8 mouse cellular contexts compared by ENCODE assay signal in the genomic region with DNA sequence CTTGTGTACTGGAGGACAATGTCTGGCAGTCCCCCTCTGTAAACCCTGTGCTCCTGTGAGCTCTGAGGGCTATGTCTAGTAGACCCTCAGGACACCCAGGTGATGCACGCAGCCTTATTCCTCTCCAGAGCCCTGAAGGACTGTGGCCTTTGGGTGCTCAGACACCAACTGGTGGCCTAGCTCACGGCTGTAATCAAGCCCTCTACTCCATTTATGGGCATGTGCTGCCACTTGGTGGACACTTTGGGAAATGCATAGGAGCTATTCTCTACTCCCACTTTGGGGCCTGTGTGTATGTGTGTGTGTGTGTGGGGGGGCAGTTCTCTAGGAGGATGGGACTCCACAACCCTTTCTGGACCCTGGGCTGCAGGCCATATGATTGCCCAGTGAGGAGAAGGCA. TPM values are rescaled to one million over a fixed set of nuclear protein-coding genes. Genes with fewer than 3 reads are reported as not detected.
A peak's percentile ranks its signal among the peaks of the same experiment; 100 is the strongest.
DNase-seq lines count a peak whose midpoint lies in the region; ATAC-seq and TF ChIP-seq lines count a peak whose summit lies in the region.

No protein-coding gene starts in this region.

- no peaks in the 10 kb centered on the region for H3K27me3 ChIP-seq in intestine, embryonic 16.5 days (replicated peaks; ENCODE audit: control insufficient read depth, insufficient read depth, low read length)
- no peaks in the 10 kb centered on the region for H3K27me3 ChIP-seq in limb, embryonic 11.5 days (ENCODE audit: control insufficient read depth, insufficient read depth, low read length)
- H3K27me3 ChIP-seq in midbrain, embryonic 15.5 days (replicated peaks), result no peaks in the 10 kb centered on the region
- no peaks in the 10 kb centered on the region for H3K27me3 ChIP-seq in spleen, adult 2 months (ENCODE audit: control insufficient read depth, insufficient read depth, low read length)

- no peak for TF ChIP-seq POLR2A in spleen, adult 2 months (IDR thresholded peaks at IDR 0.05; ENCODE audit: low read depth, low read length)

- H3K9ac ChIP-seq in intestine, embryonic 16.5 days (ENCODE audit: low read depth, low read length), result no peak overlapping the region
- no peak overlapping the region for H3K9ac ChIP-seq in limb, embryonic 11.5 days (ENCODE audit: low read length)
- peak overlapping the region; percentile 20; the same call in 1 of the 2 replicates for H3K9ac ChIP-seq in midbrain, embryonic 15.5 days

- TF ChIP-seq CTCF in spleen, adult 2 months (IDR thresholded peaks at IDR 0.05; ENCODE audit: extremely low read depth, insufficient read depth, insufficient read length, insufficient replicate concordance), result peak; percentile 71; the same call in 1 of the 2 replicates

- WGBS in intestine, embryonic 16.5 days, result 17% methylated on average over 2 of the region's 2 CpGs
- WGBS in limb, embryonic 11.5 days, result 34% methylated on average over 2 of the region's 2 CpGs
- 27% methylated on average over 2 of the region's 2 CpGs for WGBS in midbrain, embryonic 15.5 days
- WGBS in spleen, adult 2 months, result 25% methylated on average over 2 of the region's 2 CpGs

- H3K27ac ChIP-seq in intestine, embryonic 16.5 days (ENCODE audit: low read length), result no peak overlapping the region
- H3K27ac ChIP-seq in limb, embryonic 11.5 days (replicated peaks; ENCODE audit: low read depth, low read length), result no peak overlapping the region
- H3K27ac ChIP-seq in midbrain, embryonic 15.5 days, result no peak overlapping the region
- H3K27ac ChIP-seq in spleen, adult 2 months (ENCODE audit: insufficient read depth, low read length), result no peak overlapping the region

- H3K4me2 ChIP-seq in intestine, embryonic 16.5 days (ENCODE audit: low read depth, low read length), result no peak overlapping the region
- no peak overlapping the region for H3K4me2 ChIP-seq in limb, embryonic 11.5 days (ENCODE audit: low read depth, severe bottlenecking)
- no peak overlapping the region for H3K4me2 ChIP-seq in midbrain, embryonic 15.5 days

- peaks cover 17% of the 10 kb centered on the region for H3K4me1 ChIP-seq in intestine, embryonic 16.5 days (ENCODE audit: control insufficient read depth, insufficient read depth, low read length)
- no peaks in the 10 kb centered on the region for H3K4me1 ChIP-seq in limb, embryonic 11.5 days (ENCODE audit: control insufficient read depth, insufficient read depth, low read length)
- H3K4me1 ChIP-seq in midbrain, embryonic 15.5 days, result peaks cover 8% of the 10 kb centered on the region
- H3K4me1 ChIP-seq in spleen, adult 2 months (ENCODE audit: control insufficient read depth, insufficient read depth, insufficient read length), result no peaks in the 10 kb centered on the region

- ATAC-seq in granulocyte monocyte progenitor cell, adult 5-6 weeks (replicated peaks; ENCODE audit: poor library complexity, severe bottlenecking), result peak; percentile 86
- ATAC-seq in intestine, embryonic 16.5 days, result peak; percentile 57
- ATAC-seq in limb, embryonic 11.5 days (ENCODE audit: insufficient number of reproducible peaks, low FRiP score, low TSS enrichment, low read depth), result 0 out of 2 replicates have a peak, but pooled peaks have one; percentile 39
- peak; percentile 41 for ATAC-seq in midbrain, embryonic 15.5 days (replicated peaks)

- H3K9me3 ChIP-seq in intestine, embryonic 16.5 days (ENCODE audit: control insufficient read depth, low read length), result no peaks in the 10 kb centered on the region
- H3K9me3 ChIP-seq in limb, embryonic 11.5 days (ENCODE audit: control insufficient read depth, low read length), result no peaks in the 10 kb centered on the region
- no peaks in the 10 kb centered on the region for H3K9me3 ChIP-seq in midbrain, embryonic 15.5 days

- no peak overlapping the region for H3K4me3 ChIP-seq in intestine, embryonic 16.5 days (ENCODE audit: low read length)
- H3K4me3 ChIP-seq in limb, embryonic 11.5 days (ENCODE audit: low read depth, low read length), result no peak overlapping the region
- no peak overlapping the region for H3K4me3 ChIP-seq in midbrain, embryonic 15.5 days
- no peak overlapping the region for H3K4me3 ChIP-seq in spleen, adult 2 months (ENCODE audit: extremely low read depth, insufficient read depth, insufficient read length)

- peaks cover 9% of the 10 kb centered on the region; the same call in 1 of the 2 replicates for H3K36me3 ChIP-seq in intestine, embryonic 16.5 days (ENCODE audit: control insufficient read depth, insufficient read depth, low read length)
- peaks cover 7% of the 10 kb centered on the region; the same call in 1 of the 2 replicates for H3K36me3 ChIP-seq in limb, embryonic 11.5 days (ENCODE audit: control insufficient read depth, insufficient read depth, low read length)
- peaks cover 34% of the 10 kb centered on the region for H3K36me3 ChIP-seq in midbrain, embryonic 15.5 days (replicated peaks)
- peaks cover 8% of the 10 kb centered on the region; the same call in 1 of the 2 replicates for H3K36me3 ChIP-seq in spleen, adult 2 months (ENCODE audit: control insufficient read depth, insufficient read depth, low read length)

- DNase-seq in right cerebral cortex, adult 18-20 months, result peak; percentile 62
- no peak for DNase-seq in right cerebral cortex, postnatal 36 days (ENCODE audit: low spot score in 2 of 2)
- DNase-seq in embryo, embryonic 11.5 days (ENCODE audit: low read depth, low spot score), result peak; percentile 37
- peak; percentile 83 for DNase-seq in limb, embryonic 11.5 days (ENCODE audit: low spot score)
- DNase-seq in spleen, adult 2 months (ENCODE audit: low read depth in 1 of 2, low spot score in 2 of 2), result peak; percentile 57 to 80

RNA-seq across cellular contexts. Expression of a gene that starts 24.8 kb away (rescaled TPM):
- total RNA-seq in granulocyte monocyte progenitor cell, adult 5-6 weeks (2014; fragmentation: Nextera tagmentation), result 7.7 and 13.3 TPM in 2 replicates
- total RNA-seq in granulocyte monocyte progenitor cell, adult 5-6 weeks (2017), result 5.7 and 8.9 TPM in 2 replicates
- polyA plus RNA-seq in intestine, embryonic 16.5 days (2015; fragmentation: Nextera tagmentation; extraction: Ambion mirVana), result 21.3 and 22.5 TPM in 2 replicates
- polyA plus RNA-seq in limb, embryonic 11.5 days (2014; fragmentation: Nextera tagmentation; extraction: Ambion mirVana), result 33.2 and 34.4 TPM in 2 replicates
- 86.3 and 86.6 TPM in 2 replicates for polyA plus RNA-seq in midbrain, embryonic 15.5 days (2015; fragmentation: Nextera tagmentation; extraction: Ambion mirVana)
- polyA plus RNA-seq in spleen, adult 2 months (2012; rRNA removed), result 37.1 and 46.7 TPM in 2 replicates

RNA-seq across cellular contexts. Expression of a gene that starts 47.6 kb away (rescaled TPM):
- 149 and 159 TPM in 2 replicates for total RNA-seq in granulocyte monocyte progenitor cell, adult 5-6 weeks (2014; fragmentation: Nextera tagmentation)
- total RNA-seq in granulocyte monocyte progenitor cell, adult 5-6 weeks (2017), result 168 and 171 TPM in 2 replicates
- polyA plus RNA-seq in intestine, embryonic 16.5 days (2015; fragmentation: Nextera tagmentation; extraction: Ambion mirVana), result 103 and 114 TPM in 2 replicates
- polyA plus RNA-seq in limb, embryonic 11.5 days (2014; fragmentation: Nextera tagmentation; extraction: Ambion mirVana), result 153 and 167 TPM in 2 replicates
- polyA plus RNA-seq in midbrain, embryonic 15.5 days (2015; fragmentation: Nextera tagmentation; extraction: Ambion mirVana), result 19.2 and 20.8 TPM in 2 replicates
- polyA plus RNA-seq in spleen, adult 2 months (2012; rRNA removed), result 16.5 and 23.9 TPM in 2 replicates

RNA-seq across cellular contexts. Expression of a gene that starts 50.6 kb away (rescaled TPM):
- not detected in 2 replicates for total RNA-seq in granulocyte monocyte progenitor cell, adult 5-6 weeks (2014; fragmentation: Nextera tagmentation)
- not detected in 2 replicates for total RNA-seq in granulocyte monocyte progenitor cell, adult 5-6 weeks (2017)
- not detected in 2 replicates for polyA plus RNA-seq in intestine, embryonic 16.5 days (2015; fragmentation: Nextera tagmentation; extraction: Ambion mirVana)
- not detected in 2 replicates for polyA plus RNA-seq in limb, embryonic 11.5 days (2014; fragmentation: Nextera tagmentation; extraction: Ambion mirVana)
- polyA plus RNA-seq in midbrain, embryonic 15.5 days (2015; fragmentation: Nextera tagmentation; extraction: Ambion mirVana), result not detected in 2 replicates
- 0.12 TPM in 1 of 2 replicates, not detected in the other for polyA plus RNA-seq in spleen, adult 2 months (2012; rRNA removed)

RNA-seq across cellular contexts. Expression of a gene that starts 58.0 kb away (rescaled TPM):
- total RNA-seq in granulocyte monocyte progenitor cell, adult 5-6 weeks (2014; fragmentation: Nextera tagmentation), result 17.0 and 19.3 TPM in 2 replicates
- 29.0 and 29.2 TPM in 2 replicates for total RNA-seq in granulocyte monocyte progenitor cell, adult 5-6 weeks (2017)
- polyA plus RNA-seq in intestine, embryonic 16.5 days (2015; fragmentation: Nextera tagmentation; extraction: Ambion mirVana), result 287 and 364 TPM in 2 replicates
- 58.7 and 66.0 TPM in 2 replicates for polyA plus RNA-seq in limb, embryonic 11.5 days (2014; fragmentation: Nextera tagmentation; extraction: Ambion mirVana)
- polyA plus RNA-seq in midbrain, embryonic 15.5 days (2015; fragmentation: Nextera tagmentation; extraction: Ambion mirVana), result 12.0 and 13.3 TPM in 2 replicates
- 13.4 and 17.3 TPM in 2 replicates for polyA plus RNA-seq in spleen, adult 2 months (2012; rRNA removed)

Comparison
In these comparisons a context has a peak if more than half of its experiments do, and no peak if none do; other contexts are left out.
1. DNase-seq: peak in right cerebral cortex, adult 18-20 months (single experiment), embryo, embryonic 11.5 days (single experiment), limb, embryonic 11.5 days (single experiment) and spleen, adult 2 months (2 of 2); none in right cerebral cortex, postnatal 36 days (0 of 2).
2. Peak in every context shown above with its lines, with median percentiles within 50 percentile points of each other: ATAC-seq.